Mouse (Mus musculus) T-cell, adult 2 months (primary cell): ENCODE data around the gene Dcp1a.

Source experiments
- DNase-seq: peaks from one replicate; pipeline ENCODE4 v3.0.0; 2022; ENCODE audit warnings: low spot score

Dcp1a gene

GRCm38 (mm10) chr14:30479361-30479948 is at the start of gene Dcp1a:
Gene Dcp1a (plus strand): TSS chr14:30479535.
- peak; percentile 98 for DNase-seq

- DNase-seq, result no peak
Measured at GRCm38 (mm10) chr14:30429606-30430005, 49.7 kb upstream of the Dcp1a start.

- DNase-seq, result no peak
Measured at GRCm38 (mm10) chr14:30430026-30430425, 49.3 kb upstream of the Dcp1a start.

- no peak for DNase-seq
Measured at GRCm38 (mm10) chr14:30430446-30430845, 48.9 kb upstream of the Dcp1a start.

GRCm38 (mm10) chr14:30435316-30435715 is 44.0 kb upstream of the Dcp1a start:
- no peak for DNase-seq

GRCm38 (mm10) chr14:30439915-30440314 is 39.4 kb upstream of the Dcp1a start:
- DNase-seq, result no peak

- no peak for DNase-seq
Measured at GRCm38 (mm10) chr14:30455801-30456595, 23.3 kb upstream of the Dcp1a start.

GRCm38 (mm10) chr14:30457436-30457835 is 21.9 kb upstream of the Dcp1a start:
- DNase-seq, result no peak

- DNase-seq, result no peak
Measured at GRCm38 (mm10) chr14:30457897-30458296, 21.4 kb upstream of the Dcp1a start.

- DNase-seq, result no peak
Measured at GRCm38 (mm10) chr14:30458820-30459219, 20.5 kb upstream of the Dcp1a start.

- DNase-seq, result peak; percentile 65
Measured at GRCm38 (mm10) chr14:30459891-30460523, 19.3 kb upstream of the Dcp1a start.

GRCm38 (mm10) chr14:30463312-30463711 is 16.0 kb upstream of the Dcp1a start:
- no peak for DNase-seq

GRCm38 (mm10) chr14:30473605-30474004 is 5.7 kb upstream of the Dcp1a start:
- no peak for DNase-seq

- DNase-seq, result no peak
Measured at GRCm38 (mm10) chr14:30474416-30474815, 4.9 kb upstream of the Dcp1a start.

- DNase-seq, result no peak
Measured at GRCm38 (mm10) chr14:30491342-30491741, 12.0 kb downstream of the Dcp1a start, which contains the start of gene Cacna1d. Gene Cacna1d (minus strand): TSS chr14:30491455.

GRCm38 (mm10) chr14:30493276-30493675 is 13.9 kb downstream of the Dcp1a start:
- DNase-seq, result no peak

- DNase-seq, result no peak
Measured at GRCm38 (mm10) chr14:30494998-30495397, 15.7 kb downstream of the Dcp1a start.

- DNase-seq, result no peak
Measured at GRCm38 (mm10) chr14:30498202-30498601, 18.9 kb downstream of the Dcp1a start.

GRCm38 (mm10) chr14:30504990-30505389 is 25.7 kb downstream of the Dcp1a start:
- no peak for DNase-seq

GRCm38 (mm10) chr14:30510214-30510763 is 31.0 kb downstream of the Dcp1a start:
- no peak for DNase-seq

GRCm38 (mm10) chr14:30512896-30513295 is 33.6 kb downstream of the Dcp1a start:
- no peak for DNase-seq

GRCm38 (mm10) chr14:30515931-30516723 is 36.8 kb downstream of the Dcp1a start:
- DNase-seq, result no peak
